Mouse (Mus musculus) testis, adult 2 months (tissue): ENCODE measurements around the gene Zfp428.

Experiments used
- CTCF ChIP-seq: fragments of 200-500 bp; IDR thresholded peaks from 2 replicates; pipeline ENCODE4 v1.5.1; 2012; ENCODE audit warnings: low read depth, mild to moderate bottlenecking, inconsistent platforms, low read length, moderate library complexity; ENCODE audit not compliant: control insufficient read depth, insufficient read depth, insufficient replicate concordance
- POLR2A ChIP-seq: fragments of 200-500 bp; IDR thresholded peaks from 2 replicates; pipeline ENCODE4 v1.6.1; 2012; ENCODE audit warnings: low read depth, mild to moderate bottlenecking, inconsistent platforms, low read length, moderate library complexity; ENCODE audit not compliant: control insufficient read depth

DNA sequence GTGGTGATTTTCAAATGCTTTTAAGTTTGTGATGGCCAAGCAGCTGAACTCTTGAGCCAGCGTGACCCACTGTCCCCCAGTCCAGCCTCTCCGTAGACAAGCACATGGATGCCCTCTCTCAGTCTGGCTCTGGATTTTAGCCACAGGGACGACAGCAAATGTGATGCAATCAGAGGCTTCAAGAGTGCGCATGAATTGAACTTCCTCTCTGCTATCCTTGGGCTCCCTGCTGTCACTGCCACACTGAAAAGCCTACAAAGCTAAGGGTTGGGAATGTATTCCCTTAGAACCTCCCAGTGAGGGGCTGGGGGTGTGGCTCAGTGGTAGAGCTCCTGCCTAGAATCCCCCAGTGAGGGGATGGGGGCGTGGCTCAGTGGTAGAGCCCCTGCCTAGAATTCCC lies 31.9 kb downstream of the Zfp428 start:
- TF ChIP-seq POLR2A (no peak), CTCF (no peak)
